Mouse (Mus musculus): Measurements from ENCODE around the gene Il21r. TPM values are rescaled to one million over a fixed set of nuclear protein-coding genes. Genes with fewer than 3 reads are reported as not detected.

Gene Il21r
- polyA plus RNA-seq (2017; shearing (Covaris generic)) = 100 to 1,000 TPM; 228 to 301 TPM

DNA sequence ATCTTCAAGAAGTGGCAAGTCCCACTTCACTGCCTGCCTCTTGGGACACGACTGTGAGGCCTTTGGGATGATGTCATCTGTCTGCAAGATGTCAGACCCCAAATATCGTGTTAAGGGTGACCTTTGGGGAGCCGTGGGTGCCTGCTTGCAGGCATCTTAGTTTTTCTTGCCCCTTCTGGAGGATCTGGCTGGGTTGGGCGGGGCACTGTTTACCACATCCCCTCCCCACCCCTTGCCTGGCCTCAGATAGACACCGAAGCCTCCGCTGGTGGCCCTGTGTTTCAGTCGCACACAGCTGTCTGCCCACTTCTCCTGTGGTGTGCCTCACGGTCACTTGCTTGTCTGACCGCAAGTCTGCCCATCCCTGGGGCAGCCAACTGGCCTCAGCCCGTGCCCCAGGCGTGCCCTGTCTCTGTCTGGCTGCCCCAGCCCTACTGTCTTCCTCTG, at the start of gene Il21r:
TSS of gene Il21r (plus strand) at position 245 of the 447 bp plus-strand sequence.

Other genes starting within 250 kb of the Il21r start
- 1 to 10 TPM; 6.6 to 9.1 TPM for gene Kdm8, start 158.8 kb upstream of the Il21r start, polyA plus RNA-seq (2017; shearing (Covaris generic))
- gene Nsmce1, start 111.8 kb upstream of the Il21r start, polyA plus RNA-seq (2017; shearing (Covaris generic)) = 10 to 100 TPM; 99.2 to 99.5 TPM
- 100 to 1,000 TPM; 130 to 180 TPM for gene Il4ra, start 51.3 kb upstream of the Il21r start, polyA plus RNA-seq (2017; shearing (Covaris generic))
- 10 to 100 TPM; 30.7 to 41.4 TPM for gene Gtf3c1, start 104.4 kb downstream of the Il21r start, polyA plus RNA-seq (2017; shearing (Covaris generic))
- gene D430042O09Rik, start 104.5 kb downstream of the Il21r start, polyA plus RNA-seq (2017; shearing (Covaris generic)) = 1 to 10 TPM; 4.7 to 8.4 TPM

Measured in inflammation-experienced regulatory T-cells (primary cell).